Mouse (Mus musculus): Measurements from ENCODE around the gene Nudt3. TPM values are rescaled to one million over a fixed set of nuclear protein-coding genes. Genes with fewer than 3 reads are reported as not detected.
A peak's percentile ranks its signal among the peaks of the same experiment; 100 is the strongest.

Gene Nudt3
- polyA plus RNA-seq, 1 experiment from 2014 or later: 251 TPM

DNA sequence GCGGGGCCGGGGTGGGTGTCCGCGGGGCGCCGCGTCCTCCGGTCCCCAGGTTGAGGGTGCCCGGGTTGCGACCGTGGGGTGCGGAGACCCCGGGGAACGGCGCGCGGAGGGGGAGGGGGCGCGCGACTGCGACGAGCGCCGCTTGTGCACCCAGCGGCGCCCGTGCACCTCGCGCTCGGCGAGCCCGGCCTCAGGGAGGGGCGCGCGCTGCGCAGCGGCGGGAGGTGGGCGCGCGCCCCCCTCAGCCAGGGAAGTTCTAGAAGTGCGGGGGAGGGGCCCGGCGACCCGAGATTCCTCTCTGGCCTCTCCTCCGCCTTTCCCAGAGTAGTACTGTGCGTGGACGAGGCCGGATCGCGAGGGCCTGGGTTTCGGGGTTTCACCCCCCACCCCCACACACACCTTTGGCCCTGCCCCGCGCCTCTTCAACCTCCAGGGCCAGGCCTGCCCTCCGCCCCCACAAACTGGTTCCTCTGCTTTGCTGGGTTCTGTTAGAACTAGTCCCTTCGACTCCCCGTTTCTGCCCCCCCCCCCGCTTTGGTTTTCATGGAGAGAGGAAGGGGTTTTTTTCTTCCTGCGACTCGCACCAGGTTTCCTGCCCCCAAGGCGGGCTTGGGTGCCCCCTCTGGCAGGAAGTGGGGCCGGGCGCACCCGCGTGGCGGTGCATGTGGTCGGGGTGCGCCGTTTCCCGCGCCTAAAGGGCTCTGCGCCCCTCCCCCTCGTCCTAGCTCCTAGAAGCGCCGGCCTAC lies 65.9 kb downstream of the Nudt3 start:
- H3K27ac ChIP-seq: peak overlapping the region; percentile 93
- ATAC-seq (replicated peaks): peak; percentile 51
- H3K4me3 ChIP-seq: peak overlapping the region; percentile 84
- peaks cover 37% of the 10 kb centered on the region for H3K4me1 ChIP-seq
- peak overlapping the region; percentile 89 for H3K9ac ChIP-seq
- no peaks in the 10 kb centered on the region for H3K36me3 ChIP-seq (replicated peaks)
- 0 out of 2 replicates have a peak, but pooled peaks cover 5% of the 10 kb centered on the region for H3K27me3 ChIP-seq (replicated peaks)
- peak overlapping the region; percentile 86 for H3K4me2 ChIP-seq
- WGBS: under 1% methylated on average over 66 of the region's 75 CpGs
- no peaks in the 10 kb centered on the region for H3K9me3 ChIP-seq

DNA sequence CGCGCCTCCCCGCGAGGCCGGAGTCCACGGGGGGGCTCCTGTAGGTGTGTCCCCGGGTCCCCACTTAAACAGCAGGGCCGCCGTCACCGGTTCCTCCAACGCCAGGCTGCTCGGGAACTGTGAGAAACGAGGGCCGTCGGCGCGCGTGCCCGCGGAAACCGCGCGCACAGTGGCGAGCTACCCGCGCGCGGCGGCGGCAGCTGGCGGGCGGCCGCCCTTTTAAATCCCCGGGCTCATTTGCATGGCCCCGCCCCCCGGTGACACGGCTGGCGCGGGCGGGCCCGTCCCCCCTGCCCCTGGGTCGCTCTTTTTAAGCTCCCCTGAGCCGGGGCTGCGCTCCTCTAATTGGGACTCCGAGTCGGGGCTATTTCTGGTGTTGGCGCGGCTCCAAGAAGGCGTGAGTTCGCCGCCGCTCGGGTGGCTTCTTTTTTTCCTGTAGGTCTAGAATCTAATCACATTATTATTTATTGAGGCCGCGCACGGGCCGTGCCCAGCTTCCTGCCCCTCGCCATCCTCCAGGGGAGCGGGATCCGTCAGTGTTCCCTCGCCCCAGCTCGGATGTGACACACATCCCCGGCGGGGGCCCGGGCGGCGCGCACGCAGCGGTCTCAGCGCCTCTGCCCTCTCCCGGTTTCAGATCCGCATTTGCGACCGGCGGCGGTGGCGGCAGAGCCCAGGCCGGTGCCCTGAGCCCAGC lies 66.8 kb downstream of the Nudt3 start, which contains the start of gene Hmga1:
Gene Hmga1 (plus strand): TSS at position 183 of the 697 bp plus-strand sequence.
- Histone ChIP-seq H3K36me3 (replicated peaks) (no peaks in the 10 kb centered on the region), H3K27me3 (replicated peaks) (0 out of 2 replicates have a peak, but pooled peaks cover 5% of the 10 kb centered on the region), H3K27ac (peak within 1 kb of the TSS; percentile 93), H3K9ac (peak within 1 kb of the TSS; percentile 89), H3K9me3 (no peaks in the 10 kb centered on the region), H3K4me2 (peak within 1 kb of the TSS; percentile 86), H3K4me3 (peak within 1 kb of the TSS; percentile 84), H3K4me1 (peaks cover 35% of the 10 kb centered on the region)
- peak; percentile 77 for ATAC-seq (replicated peaks)
- under 1% methylated on average over 79 of the region's 79 CpGs for WGBS

- peak overlapping the region; percentile 89; the same call in 1 of the 2 replicates for H3K9ac ChIP-seq
- H3K27ac ChIP-seq: peak overlapping the region; percentile 93; the same call in 1 of the 2 replicates
- under 1% methylated on average over 53 of the region's 55 CpGs for WGBS
Measured at GRCm38 (mm10) chr17:27555512-27556172, 67.7 kb downstream of the Nudt3 start.

GRCm38 (mm10) chr17:27555075-27555511 lies 68.2 kb downstream of the Nudt3 start:
- H3K4me1 ChIP-seq: peaks cover 35% of the 10 kb centered on the region
- no peaks in the 10 kb centered on the region for H3K9me3 ChIP-seq
- H3K36me3 ChIP-seq (replicated peaks): no peaks in the 10 kb centered on the region
- no peak overlapping the region for H3K27ac ChIP-seq
- H3K9ac ChIP-seq: no peak overlapping the region
- H3K4me2 ChIP-seq: peak overlapping the region; percentile 86
- peak overlapping the region; percentile 84 for H3K4me3 ChIP-seq
- H3K27me3 ChIP-seq (replicated peaks): 0 out of 2 replicates have a peak, but pooled peaks cover 5% of the 10 kb centered on the region
- under 1% methylated on average over 36 of the region's 39 CpGs for WGBS
- ATAC-seq (replicated peaks): no peak

More at GRCm38 (mm10) chr17:27555512-27556172, 67.7 kb downstream of the Nudt3 start:
- 0 out of 2 replicates have a peak, but pooled peaks cover 5% of the 10 kb centered on the region for H3K27me3 ChIP-seq (replicated peaks)
- peak overlapping the region; percentile 84 for H3K4me3 ChIP-seq
- no peaks in the 10 kb centered on the region for H3K36me3 ChIP-seq (replicated peaks)
- peaks cover 35% of the 10 kb centered on the region for H3K4me1 ChIP-seq
- ATAC-seq (replicated peaks): no peak; the same call in 1 of the 2 replicates
- H3K4me2 ChIP-seq: peak overlapping the region; percentile 86
- H3K9me3 ChIP-seq: no peaks in the 10 kb centered on the region

GRCm38 (mm10) chr17:27554062-27554960 lies 69.0 kb downstream of the Nudt3 start:
- no peaks in the 10 kb centered on the region for H3K9me3 ChIP-seq
- no peak overlapping the region for H3K9ac ChIP-seq
- H3K4me2 ChIP-seq: peak overlapping the region; percentile 86; the same call in 1 of the 2 replicates
- H3K36me3 ChIP-seq (replicated peaks): no peaks in the 10 kb centered on the region
- 43% methylated on average over 20 of the region's 20 CpGs for WGBS
- peaks cover 34% of the 10 kb centered on the region for H3K4me1 ChIP-seq
- H3K27ac ChIP-seq: no peak overlapping the region
- 0 out of 2 replicates have a peak, but pooled peaks cover 5% of the 10 kb centered on the region for H3K27me3 ChIP-seq (replicated peaks)
- ATAC-seq (replicated peaks): no peak
- H3K4me3 ChIP-seq: no peak overlapping the region

- H3K4me3 ChIP-seq: no peak overlapping the region
- no peaks in the 10 kb centered on the region for H3K36me3 ChIP-seq (replicated peaks)
- peaks cover 16% of the 10 kb centered on the region for H3K4me1 ChIP-seq
- 0 out of 2 replicates have a peak, but pooled peaks cover 5% of the 10 kb centered on the region for H3K27me3 ChIP-seq (replicated peaks)
- no peak overlapping the region for H3K4me2 ChIP-seq
- H3K9me3 ChIP-seq: no peaks in the 10 kb centered on the region
- H3K27ac ChIP-seq: no peak overlapping the region
- 76% methylated on average over 23 of the region's 23 CpGs for WGBS
- H3K9ac ChIP-seq: no peak overlapping the region
- ATAC-seq (replicated peaks): no peak
Measured at GRCm38 (mm10) chr17:27552215-27553201, 70.8 kb downstream of the Nudt3 start.

DNA sequence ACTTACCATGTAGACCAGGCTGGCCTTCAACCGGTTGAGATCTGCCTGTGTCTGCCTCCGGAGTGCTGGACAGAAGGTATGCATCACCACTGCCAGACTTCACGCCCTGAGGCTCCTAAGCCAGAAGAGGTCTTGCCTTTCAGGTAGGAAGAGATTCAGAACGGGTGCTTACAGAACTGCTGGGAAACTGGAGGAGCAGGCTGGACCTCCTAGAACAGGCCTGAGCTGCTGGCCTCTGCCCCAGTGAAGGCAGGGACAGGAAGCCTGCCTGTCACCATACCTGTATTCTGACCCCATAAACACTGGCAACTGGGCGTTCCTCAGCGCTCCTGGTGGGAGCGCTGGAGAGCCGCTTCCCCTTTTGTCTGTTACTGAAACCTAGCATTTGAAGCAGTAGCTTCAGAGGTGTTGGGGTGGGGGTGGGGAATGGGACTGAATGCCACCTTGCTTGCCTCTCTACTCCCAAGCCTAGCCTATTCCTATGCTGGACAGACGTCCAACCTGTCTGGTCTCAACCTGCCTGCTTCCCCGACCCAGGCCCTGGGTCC lies 71.8 kb downstream of the Nudt3 start:
- no peak overlapping the region for H3K4me3 ChIP-seq
- no peaks in the 10 kb centered on the region for H3K36me3 ChIP-seq (replicated peaks)
- WGBS: 68% methylated on average over 10 of the region's 10 CpGs
- H3K27me3 ChIP-seq (replicated peaks): 0 out of 2 replicates have a peak, but pooled peaks cover 5% of the 10 kb centered on the region
- no peak overlapping the region for H3K27ac ChIP-seq
- H3K4me1 ChIP-seq: peaks cover 14% of the 10 kb centered on the region
- ATAC-seq (replicated peaks): no peak
- no peak overlapping the region for H3K4me2 ChIP-seq
- no peaks in the 10 kb centered on the region for H3K9me3 ChIP-seq
- no peak overlapping the region for H3K9ac ChIP-seq

GRCm38 (mm10) chr17:27549234-27549633 lies 74.1 kb downstream of the Nudt3 start:
- Histone ChIP-seq H3K36me3 (replicated peaks) (no peaks in the 10 kb centered on the region), H3K9ac (no peak overlapping the region), H3K4me3 (no peak overlapping the region), H3K27ac (no peak overlapping the region), H3K4me2 (no peak overlapping the region), H3K4me1 (no peaks in the 10 kb centered on the region), H3K27me3 (replicated peaks) (no peaks in the 10 kb centered on the region), H3K9me3 (no peaks in the 10 kb centered on the region)
- 47% methylated on average over 8 of the region's 8 CpGs for WGBS
- ATAC-seq (replicated peaks): no peak

DNA sequence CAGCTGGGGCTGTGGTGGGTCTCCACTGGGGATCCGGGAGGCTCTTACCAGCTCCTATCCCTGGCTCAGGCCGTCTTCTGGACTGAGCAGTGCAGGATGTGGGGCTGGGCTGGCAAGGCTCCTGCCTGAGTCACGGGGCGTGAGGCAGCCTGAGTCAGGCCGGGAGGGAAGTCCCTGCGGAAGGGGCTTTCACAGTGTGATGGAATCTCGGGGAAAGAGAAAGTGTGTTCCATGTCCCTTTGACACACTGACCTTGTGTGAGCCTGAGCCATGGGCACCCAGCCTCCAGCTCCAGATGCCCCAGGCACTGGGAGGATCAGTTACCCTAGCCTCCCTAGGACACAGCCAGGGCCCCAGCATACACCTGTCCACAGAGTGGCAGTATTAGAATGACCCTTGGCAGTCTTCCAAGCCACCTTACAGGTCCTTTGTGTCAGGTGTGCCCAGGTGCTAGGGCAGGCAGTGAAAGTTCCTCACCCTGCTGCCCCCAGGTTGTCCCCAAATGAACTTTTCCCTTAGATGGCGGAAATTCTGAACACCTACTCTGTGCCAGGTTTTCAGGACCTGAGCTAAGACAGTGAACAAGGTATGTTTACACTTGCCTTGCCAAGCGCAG lies 75.9 kb downstream of the Nudt3 start:
- no peaks in the 10 kb centered on the region for H3K4me1 ChIP-seq
- no peak overlapping the region for H3K4me3 ChIP-seq
- WGBS: 80% methylated on average over 9 of the region's 9 CpGs
- H3K27me3 ChIP-seq (replicated peaks): no peaks in the 10 kb centered on the region
- no peak overlapping the region for H3K9ac ChIP-seq
- H3K27ac ChIP-seq: no peak overlapping the region
- no peak for ATAC-seq (replicated peaks)
- no peaks in the 10 kb centered on the region for H3K36me3 ChIP-seq (replicated peaks)
- no peaks in the 10 kb centered on the region for H3K9me3 ChIP-seq
- no peak overlapping the region for H3K4me2 ChIP-seq

GRCm38 (mm10) chr17:27546574-27547085 lies 76.7 kb downstream of the Nudt3 start:
- Histone ChIP-seq H3K36me3 (replicated peaks) (no peaks in the 10 kb centered on the region), H3K27me3 (replicated peaks) (no peaks in the 10 kb centered on the region), H3K4me3 (no peak overlapping the region), H3K9ac (no peak overlapping the region), H3K9me3 (no peaks in the 10 kb centered on the region), H3K4me1 (no peaks in the 10 kb centered on the region), H3K27ac (no peak overlapping the region), H3K4me2 (no peak overlapping the region)
- 61% methylated on average over 7 of the region's 7 CpGs for WGBS
- no peak for ATAC-seq (replicated peaks)
